Mouse (Mus musculus) thymus, adult 2 months (tissue): ENCODE results near the gene Rem2. TPM values are rescaled to one million over a fixed set of nuclear protein-coding genes. Genes with fewer than 3 reads are reported as not detected.

Experiments used
- DNase-seq: peaks from one replicate; pipeline ENCODE4 v3.0.0; 2021
- H3K27ac ChIP-seq: fragments of 200-500 bp; 2 replicates; pipeline ENCODE4 v1.5.1; 2012; ENCODE audit warnings: low read length, control low read depth; ENCODE audit not compliant: control insufficient read depth, insufficient read depth
- H3K27me3 ChIP-seq: fragments of 200-500 bp; 2 replicates; pipeline ENCODE4 v1.6.1; 2012; ENCODE audit warnings: mild to moderate bottlenecking, low read length, moderate library complexity, mixed read lengths; ENCODE audit not compliant: control insufficient read depth, insufficient read depth
- H3K36me3 ChIP-seq: fragments of 200-500 bp; 2 replicates; pipeline ENCODE4 v1.6.1; 2012; ENCODE audit warnings: mild to moderate bottlenecking, low read length, moderate library complexity; ENCODE audit not compliant: control insufficient read depth, insufficient read depth
- H3K4me1 ChIP-seq: fragments of 200-500 bp; replicated peaks from 2 replicates; pipeline ENCODE4 v1.6.1; 2012; ENCODE audit warnings: low read length; ENCODE audit not compliant: control insufficient read depth, insufficient read depth
- H3K4me3 ChIP-seq: fragments of 200-500 bp; 2 replicates; pipeline ENCODE4 v1.5.1; 2012; ENCODE audit warnings: mild to moderate bottlenecking, low read length, control low read depth, moderate library complexity; ENCODE audit not compliant: control insufficient read depth, insufficient read depth
- CTCF ChIP-seq: fragments of 200-500 bp; IDR thresholded peaks from 2 replicates; pipeline ENCODE4 v1.5.1; 2012; ENCODE audit warnings: mild to moderate bottlenecking, control low read depth, low read length, moderate library complexity, borderline replicate concordance; ENCODE audit not compliant: control insufficient read depth, poor library complexity, insufficient read depth; ENCODE audit errors: extremely low read depth
- POLR2A ChIP-seq: fragments of 200-500 bp; IDR thresholded peaks from 2 replicates; pipeline ENCODE4 v1.6.1; 2012; ENCODE audit warnings: mild to moderate bottlenecking, low read length, control low read depth, moderate library complexity; ENCODE audit not compliant: control insufficient read depth, poor library complexity, insufficient read depth; ENCODE audit errors: extremely low read depth
- WGBS: fragments of 180-500 bp; shearing (Covaris S2); methylation state at CpG from one replicate; pipeline ENCODE4 v1.1.7; 2018; 5-methylcytosine and 5-hydroxymethylcytosine counted together
- polyA plus RNA-seq: library from polyadenylated mRNA; depleted of rRNA; stranded (reverse); fragments of >200 nt; gene quantifications from 2 replicates; pipeline ENCODE4 v1.2.3, GENCODE M21; 2012

Rem2 gene
- polyA plus RNA-seq, 1 experiment: 1.00 TPM

DNA sequence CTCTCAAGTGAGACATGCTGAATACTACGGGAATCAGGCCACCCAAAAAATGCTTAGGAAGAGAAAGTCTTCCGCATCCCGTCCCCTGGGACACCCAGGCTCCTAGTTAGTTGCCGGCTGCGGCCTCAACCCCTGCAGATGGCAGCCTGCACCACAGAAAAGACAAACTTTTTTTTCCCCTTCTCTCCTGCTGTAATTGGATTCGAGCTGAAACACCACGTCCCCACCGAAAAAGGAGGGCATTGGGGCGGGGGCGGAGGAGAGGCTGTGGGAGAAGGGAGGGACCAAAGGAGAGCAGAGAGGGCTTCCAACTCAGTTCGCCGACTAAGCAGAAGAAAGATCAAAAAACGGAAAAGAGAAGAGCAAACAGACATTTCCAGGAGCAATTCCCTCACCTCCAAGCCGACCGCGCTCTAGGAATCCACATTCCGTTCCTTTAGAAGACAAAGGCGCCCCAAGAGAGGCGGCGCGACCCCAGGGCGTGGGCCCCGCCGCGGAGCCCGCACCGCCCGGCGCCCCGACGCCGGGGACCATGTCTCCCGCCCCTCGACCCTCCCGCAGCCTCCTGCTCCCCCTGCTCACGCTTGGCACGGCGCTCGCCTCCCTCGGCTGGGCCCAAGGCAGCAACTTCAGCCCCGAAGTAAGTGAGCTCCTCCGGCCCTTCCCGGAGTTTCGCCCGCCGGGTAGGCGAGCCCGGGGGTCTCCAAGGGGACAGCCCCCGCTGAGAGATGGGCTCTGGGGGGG lies 44.4 kb upstream of the Rem2 start, which contains the start of gene Mmp14:
Gene Mmp14 (plus strand): TSS at position 279 of the 744 bp plus-strand sequence.
- peaks cover 6% of the 10 kb centered on the region; the same call in 1 of the 2 replicates for H3K27me3 ChIP-seq
- no peaks in the 10 kb centered on the region for H3K36me3 ChIP-seq
- DNase-seq: peak; percentile 27
- TF ChIP-seq POLR2A: no peak
- no peak for TF ChIP-seq CTCF
- WGBS: 10% methylated on average over 49 of the region's 49 CpGs
- peak within 1 kb of the TSS; percentile 37 for H3K4me3 ChIP-seq
- peaks cover 27% of the 10 kb centered on the region for H3K4me1 ChIP-seq
- no peak within 1 kb of the TSS for H3K27ac ChIP-seq

GRCm38 (mm10) chr14:54432078-54432836 lies 43.6 kb upstream of the Rem2 start:
- TF ChIP-seq CTCF (no peak), POLR2A (no peak)
- DNase-seq: no peak
- peaks cover 6% of the 10 kb centered on the region; the same call in 1 of the 2 replicates for H3K27me3 ChIP-seq
- H3K4me3 ChIP-seq: peak overlapping the region; percentile 37
- no peak overlapping the region for H3K27ac ChIP-seq
- H3K4me1 ChIP-seq: peaks cover 27% of the 10 kb centered on the region
- WGBS: 26% methylated on average over 54 of the region's 54 CpGs
- H3K36me3 ChIP-seq: no peaks in the 10 kb centered on the region

DNA sequence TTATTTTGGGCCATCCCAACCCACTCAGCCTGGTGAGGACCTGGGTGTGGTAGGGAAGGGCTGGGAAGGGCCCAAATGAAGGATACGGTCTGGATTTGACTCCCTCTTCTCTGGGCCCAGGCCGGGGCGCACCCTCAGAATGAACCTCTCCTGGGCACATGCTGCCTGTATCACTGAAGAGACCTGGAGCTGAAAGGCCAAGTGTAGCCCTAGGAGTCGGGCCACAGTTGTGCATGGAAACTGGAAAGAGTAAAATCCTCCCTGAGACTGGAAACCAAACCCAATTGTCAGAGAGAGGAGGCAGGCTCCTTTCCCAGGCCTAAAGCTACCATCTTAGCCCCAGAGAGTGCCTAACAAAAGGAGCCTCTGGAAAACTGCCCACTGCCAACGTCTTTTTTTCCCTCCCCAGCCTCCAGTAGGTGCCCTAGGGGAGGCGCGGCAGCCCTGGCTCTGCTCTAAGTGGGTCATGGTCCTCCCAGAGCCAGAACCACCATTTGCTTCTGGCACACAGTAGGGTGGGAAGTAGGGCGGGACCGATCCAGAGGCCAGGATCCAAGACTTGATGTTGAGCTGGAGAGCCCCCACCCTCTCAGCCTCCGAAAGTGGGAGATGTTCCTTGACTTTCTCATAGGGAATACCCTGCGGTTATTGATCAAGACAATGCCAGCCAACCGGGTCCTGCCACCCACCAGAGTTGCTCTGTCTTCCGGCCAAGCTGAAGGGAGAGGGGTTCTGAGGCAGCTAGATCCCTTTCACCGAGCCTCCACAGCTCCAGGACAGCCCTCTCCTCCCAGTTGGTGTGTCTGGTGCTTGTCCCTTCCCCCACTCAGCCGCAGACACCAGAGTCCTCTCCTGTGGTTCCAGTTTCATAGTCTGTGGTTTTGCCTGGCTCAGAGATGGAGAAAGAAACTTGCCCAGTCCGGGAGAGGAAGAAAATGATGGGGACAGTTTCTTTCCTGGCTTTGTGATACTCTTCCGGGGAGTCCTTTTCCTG lies 42.8 kb upstream of the Rem2 start:
- Histone ChIP-seq H3K27me3 (peaks cover 6% of the 10 kb centered on the region; the same call in 1 of the 2 replicates), H3K36me3 (no peaks in the 10 kb centered on the region), H3K27ac (peak overlapping the region; percentile 12; the same call in 1 of the 2 replicates), H3K4me3 (peak overlapping the region; percentile 37), H3K4me1 (peaks cover 27% of the 10 kb centered on the region)
- TF ChIP-seq POLR2A: no peak
- no peak for TF ChIP-seq CTCF
- no peak for DNase-seq
- WGBS: 59% methylated on average over 17 of the region's 17 CpGs

GRCm38 (mm10) chr14:54433941-54434531 lies 41.9 kb upstream of the Rem2 start:
- H3K4me1 ChIP-seq: peaks cover 27% of the 10 kb centered on the region
- no peak overlapping the region for H3K27ac ChIP-seq
- WGBS: 85% methylated on average over 12 of the region's 12 CpGs
- H3K4me3 ChIP-seq: no peak overlapping the region
- H3K27me3 ChIP-seq: peaks cover 6% of the 10 kb centered on the region; the same call in 1 of the 2 replicates
- no peaks in the 10 kb centered on the region for H3K36me3 ChIP-seq
- TF ChIP-seq CTCF (no peak), POLR2A (no peak)
- no peak for DNase-seq

GRCm38 (mm10) chr14:54435194-54435918 lies 40.5 kb upstream of the Rem2 start:
- H3K4me3 ChIP-seq: no peak overlapping the region
- no peak overlapping the region for H3K27ac ChIP-seq
- DNase-seq: no peak
- no peaks in the 10 kb centered on the region for H3K36me3 ChIP-seq
- H3K27me3 ChIP-seq: peaks cover 6% of the 10 kb centered on the region; the same call in 1 of the 2 replicates
- peaks cover 22% of the 10 kb centered on the region for H3K4me1 ChIP-seq
- 87% methylated on average over 11 of the region's 11 CpGs for WGBS
- no peak for TF ChIP-seq CTCF
- TF ChIP-seq POLR2A: no peak
